Mouse (Mus musculus) lung, embryonic 14.5 days (tissue): ENCODE measurements at regions not wholly inside any gene's neighbourhood (a gene's known extent, or its start where the extent isn't known, plus 50 kb on each side); places are given as distances from the start of the nearest gene placed in this dataset.

Source experiments
- ATAC-seq: fragments of 200-750 bp; cut with Nextera tagmentation; 2 replicates; pipeline ENCODE4 v1.8.0; 2017; ENCODE audit warnings: mild to moderate bottlenecking, moderate TSS enrichment, moderate library complexity; ENCODE audit not compliant: insufficient read depth
- DNase-seq: peaks from one replicate; pipeline ENCODE4 v3.0.0-alpha.2; 2015
- H3K27ac ChIP-seq: fragments of 300-500 bp; sonication (generic); 2 replicates; pipeline ENCODE4 v1.5.1; 2014; ENCODE audit warnings: low read depth, mild to moderate bottlenecking, moderate library complexity
- H3K27me3 ChIP-seq: fragments of 300-500 bp; sonication (generic); 2 replicates; pipeline ENCODE4 v1.6.1; 2014; ENCODE audit warnings: low read length, control low read depth; ENCODE audit not compliant: insufficient read depth
- H3K36me3 ChIP-seq: fragments of 300-500 bp; sonication (generic); 2 replicates; pipeline ENCODE4 v1.6.1; 2014; ENCODE audit warnings: control low read depth; ENCODE audit not compliant: insufficient read depth
- H3K4me1 ChIP-seq: fragments of 300-500 bp; sonication (generic); 2 replicates; pipeline ENCODE4 v1.6.1; 2014; ENCODE audit warnings: antibody characterized with exemption, control low read depth; ENCODE audit not compliant: insufficient read depth
- H3K4me2 ChIP-seq: fragments of 300-500 bp; sonication (generic); 2 replicates; pipeline ENCODE4 v1.6.1; 2014; ENCODE audit warnings: mild to moderate bottlenecking
- H3K4me3 ChIP-seq: fragments of 300-500 bp; sonication (generic); 2 replicates; pipeline ENCODE4 v1.5.1; 2014; ENCODE audit warnings: low read depth, low read length
- H3K9ac ChIP-seq: fragments of 300-500 bp; sonication (generic); 2 replicates; pipeline ENCODE4 v1.6.1; 2014
- H3K9me3 ChIP-seq: fragments of 300-500 bp; sonication (generic); 2 replicates; pipeline ENCODE4 v1.6.1; 2016; ENCODE audit warnings: low read depth, low read length, control low read depth
- CTCF ChIP-seq: IDR thresholded peaks from 2 replicates; pipeline ENCODE4 v1.5.1; 2016; ENCODE audit warnings: antibody characterized with exemption, low read depth
- WGBS: fragments of 180-500 bp; shearing (Covaris S2); extraction: QIAGEN DNeasy Blood & Tissue Kit; methylation state at CpG from one replicate; pipeline ENCODE4 v1.1.7; 2014; 5-methylcytosine and 5-hydroxymethylcytosine counted together

DNA sequence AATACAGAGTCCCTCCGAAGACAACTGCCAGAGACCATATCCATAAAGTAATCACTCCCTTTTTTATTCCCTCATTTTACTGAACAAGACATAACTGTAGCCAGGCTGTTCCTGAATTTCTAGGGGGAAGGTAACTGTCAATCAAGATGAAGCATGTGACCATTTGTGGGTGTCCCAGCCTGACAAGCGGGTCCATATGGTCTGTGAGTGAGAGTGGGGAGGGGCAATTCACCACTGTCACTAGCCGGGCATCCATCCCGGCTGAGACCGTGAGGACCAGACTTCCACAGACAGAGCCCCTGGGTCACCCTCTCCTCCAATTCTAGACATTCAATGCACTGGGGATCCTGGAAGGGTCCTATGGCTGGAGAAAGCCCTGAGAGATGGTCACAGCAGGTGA, 54.6 kb downstream of the Gm11733 start:
- DNase-seq (no peak), ATAC-seq (no peak)
- no peak overlapping the region for H3K27ac ChIP-seq
- TF ChIP-seq CTCF: no peak
- WGBS: 60% methylated on average over 5 of the region's 5 CpGs
- H3K4me3 ChIP-seq: no peak overlapping the region
- no peaks in the 10 kb centered on the region for H3K36me3 ChIP-seq
- no peaks in the 10 kb centered on the region; the same call in 1 of the 2 replicates for H3K27me3 ChIP-seq
- no peaks in the 10 kb centered on the region for H3K9me3 ChIP-seq
- H3K4me2 ChIP-seq: no peak overlapping the region
- peaks cover 9% of the 10 kb centered on the region; the same call in 1 of the 2 replicates for H3K4me1 ChIP-seq
- H3K9ac ChIP-seq: no peak overlapping the region

GRCm38 (mm10) chr11:117540609-117541008, 56.4 kb downstream of the Gm11733 start:
- H3K9me3 ChIP-seq: no peaks in the 10 kb centered on the region
- DNase-seq (no peak), ATAC-seq (no peak)
- no peak for TF ChIP-seq CTCF
- H3K27me3 ChIP-seq: no peaks in the 10 kb centered on the region; the same call in 1 of the 2 replicates
- H3K9ac ChIP-seq: no peak overlapping the region
- no peak overlapping the region for H3K4me2 ChIP-seq
- H3K36me3 ChIP-seq: no peaks in the 10 kb centered on the region
- no peak overlapping the region for H3K4me3 ChIP-seq
- 34% methylated on average over 5 of the region's 5 CpGs for WGBS
- no peak overlapping the region for H3K27ac ChIP-seq
- peaks cover 6% of the 10 kb centered on the region; the same call in 1 of the 2 replicates for H3K4me1 ChIP-seq

DNA sequence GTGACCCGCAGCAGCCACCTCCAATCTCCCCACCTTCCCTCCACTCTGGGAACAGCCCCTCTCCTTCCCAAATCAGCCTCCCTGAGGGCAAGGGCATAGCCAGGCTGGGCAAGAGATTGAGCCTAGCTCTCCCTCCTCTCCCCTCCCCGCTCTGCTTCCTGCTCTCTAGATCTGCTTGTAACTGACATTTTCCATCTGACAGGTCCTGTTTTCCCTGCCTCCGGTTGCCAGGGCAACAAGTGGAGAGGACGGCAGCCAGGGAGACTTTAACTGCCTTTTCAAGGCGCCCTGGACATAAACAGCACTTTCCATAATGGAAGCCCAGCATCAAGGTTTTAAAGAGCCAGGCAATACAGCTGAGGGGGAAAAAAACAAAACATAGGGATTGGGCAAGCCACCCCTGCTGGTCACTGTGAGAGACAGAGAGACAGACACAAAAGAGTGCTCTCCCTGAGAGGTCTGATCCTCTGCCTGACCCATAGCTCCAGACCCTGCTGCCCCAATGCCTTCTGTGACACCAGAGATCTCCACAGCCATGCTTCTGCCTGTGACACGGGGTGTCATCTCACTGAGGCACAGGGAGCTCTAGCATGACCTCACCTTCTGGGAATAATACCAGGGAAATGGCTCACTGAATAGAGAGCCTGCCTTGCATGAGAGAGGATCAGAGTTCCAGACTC, 57.2 kb downstream of the Gm11733 start:
- Histone ChIP-seq H3K4me3 (no peak overlapping the region), H3K4me2 (no peak overlapping the region), H3K36me3 (no peaks in the 10 kb centered on the region), H3K27me3 (no peaks in the 10 kb centered on the region; the same call in 1 of the 2 replicates), H3K9me3 (no peaks in the 10 kb centered on the region), H3K9ac (no peak overlapping the region), H3K4me1 (peaks cover 6% of the 10 kb centered on the region; the same call in 1 of the 2 replicates), H3K27ac (0 out of 2 replicates have a peak overlapping the region, but pooled peaks have one; percentile 12)
- WGBS: 7% methylated on average over 6 of the region's 6 CpGs
- DNase-seq: peak; percentile 82
- peak; percentile 75 for ATAC-seq
- no peak for TF ChIP-seq CTCF

- TF ChIP-seq CTCF: no peak
- ATAC-seq (no peak), DNase-seq (no peak)
- peaks cover 6% of the 10 kb centered on the region; the same call in 1 of the 2 replicates for H3K4me1 ChIP-seq
- H3K4me2 ChIP-seq: no peak overlapping the region
- H3K9me3 ChIP-seq: no peaks in the 10 kb centered on the region
- no peaks in the 10 kb centered on the region for H3K36me3 ChIP-seq
- H3K27ac ChIP-seq: no peak overlapping the region
- WGBS: 38% methylated on average over 6 of the region's 6 CpGs
- no peak overlapping the region for H3K4me3 ChIP-seq
- H3K9ac ChIP-seq: no peak overlapping the region
- no peaks in the 10 kb centered on the region; the same call in 1 of the 2 replicates for H3K27me3 ChIP-seq
These were observed 59.0 kb downstream of the Gm11733 start for GRCm38 (mm10) chr11:117543191-117543590.

- WGBS: 32% methylated on average over 6 of the region's 6 CpGs
These were observed 60.3 kb downstream of the Gm11733 start for GRCm38 (mm10) chr11:117544507-117544906.

GRCm38 (mm10) chr11:117544926-117545325, 60.8 kb downstream of the Gm11733 start:
- TF ChIP-seq CTCF: no peak
- Histone ChIP-seq H3K4me1 (peaks cover 6% of the 10 kb centered on the region; the same call in 1 of the 2 replicates), H3K27ac (no peak overlapping the region), H3K9ac (no peak overlapping the region), H3K9me3 (no peaks in the 10 kb centered on the region), H3K36me3 (no peaks in the 10 kb centered on the region), H3K27me3 (no peaks in the 10 kb centered on the region; the same call in 1 of the 2 replicates), H3K4me2 (no peak overlapping the region), H3K4me3 (no peak overlapping the region)
- 54% methylated on average over 3 of the region's 3 CpGs for WGBS
- DNase-seq (no peak), ATAC-seq (no peak)

More at GRCm38 (mm10) chr11:117544507-117544906, 60.3 kb downstream of the Gm11733 start:
- Histone ChIP-seq H3K9me3 (no peaks in the 10 kb centered on the region), H3K4me1 (peaks cover 6% of the 10 kb centered on the region; the same call in 1 of the 2 replicates), H3K4me2 (no peak overlapping the region), H3K9ac (no peak overlapping the region), H3K27ac (no peak overlapping the region), H3K27me3 (no peaks in the 10 kb centered on the region; the same call in 1 of the 2 replicates), H3K4me3 (no peak overlapping the region), H3K36me3 (no peaks in the 10 kb centered on the region)
- no peak for DNase-seq
- no peak for TF ChIP-seq CTCF
- ATAC-seq: no peak

DNA sequence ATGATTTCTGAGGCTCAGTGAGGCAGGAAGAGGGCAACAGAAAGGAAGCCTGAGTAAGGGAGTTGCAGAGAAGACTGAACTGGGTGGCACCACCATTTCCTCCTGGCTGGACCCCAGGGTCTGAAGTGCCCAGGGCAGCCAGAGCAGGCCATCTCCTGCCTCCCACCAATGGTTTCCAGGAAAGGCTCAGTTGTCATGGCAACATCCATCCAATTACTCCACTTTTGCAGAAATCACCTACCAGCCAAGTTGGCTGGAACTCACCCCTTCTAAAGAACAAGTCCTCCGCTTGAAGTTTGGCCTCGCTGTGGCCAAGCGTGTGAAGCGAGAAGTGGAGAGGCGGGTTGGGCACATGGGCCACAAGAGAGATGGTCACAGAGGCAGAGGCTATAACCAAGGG, 67.8 kb downstream of the Gm11733 start:
- DNase-seq: no peak
- Histone ChIP-seq H3K4me2 (no peak overlapping the region), H3K4me1 (no peaks in the 10 kb centered on the region), H3K9ac (no peak overlapping the region), H3K27me3 (no peaks in the 10 kb centered on the region), H3K4me3 (no peak overlapping the region), H3K36me3 (no peaks in the 10 kb centered on the region), H3K9me3 (no peaks in the 10 kb centered on the region), H3K27ac (no peak overlapping the region)
- TF ChIP-seq CTCF: no peak
- WGBS: 92% methylated on average over 5 of the region's 5 CpGs
- no peak for ATAC-seq
